Mouse (Mus musculus): ENCODE measurements at regions not wholly inside any gene's neighbourhood (a gene's known extent, or its start where the extent isn't known, plus 50 kb on each side); places are given as distances from the start of the nearest gene placed in this dataset.

DNA sequence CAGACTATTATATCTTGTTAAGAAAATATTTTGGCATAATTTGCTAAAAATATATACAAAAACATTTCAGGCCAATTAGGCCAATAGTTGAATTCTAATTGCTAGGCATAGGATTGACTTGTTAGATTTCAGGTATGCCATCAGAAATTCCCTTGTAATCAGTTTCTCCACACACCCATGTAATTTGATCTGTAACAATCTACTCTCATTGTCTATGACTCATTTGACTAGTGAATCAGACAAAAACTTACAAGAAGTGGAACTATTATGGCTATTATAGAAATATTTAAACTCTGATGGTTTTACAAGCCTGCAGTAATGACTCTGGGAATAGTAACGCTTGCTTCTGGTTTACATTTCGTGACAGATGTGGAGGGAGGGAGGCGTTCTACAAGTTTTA lies 338.9 kb upstream of the Ptbp2 start:
- DNase-seq: no peak

DNA sequence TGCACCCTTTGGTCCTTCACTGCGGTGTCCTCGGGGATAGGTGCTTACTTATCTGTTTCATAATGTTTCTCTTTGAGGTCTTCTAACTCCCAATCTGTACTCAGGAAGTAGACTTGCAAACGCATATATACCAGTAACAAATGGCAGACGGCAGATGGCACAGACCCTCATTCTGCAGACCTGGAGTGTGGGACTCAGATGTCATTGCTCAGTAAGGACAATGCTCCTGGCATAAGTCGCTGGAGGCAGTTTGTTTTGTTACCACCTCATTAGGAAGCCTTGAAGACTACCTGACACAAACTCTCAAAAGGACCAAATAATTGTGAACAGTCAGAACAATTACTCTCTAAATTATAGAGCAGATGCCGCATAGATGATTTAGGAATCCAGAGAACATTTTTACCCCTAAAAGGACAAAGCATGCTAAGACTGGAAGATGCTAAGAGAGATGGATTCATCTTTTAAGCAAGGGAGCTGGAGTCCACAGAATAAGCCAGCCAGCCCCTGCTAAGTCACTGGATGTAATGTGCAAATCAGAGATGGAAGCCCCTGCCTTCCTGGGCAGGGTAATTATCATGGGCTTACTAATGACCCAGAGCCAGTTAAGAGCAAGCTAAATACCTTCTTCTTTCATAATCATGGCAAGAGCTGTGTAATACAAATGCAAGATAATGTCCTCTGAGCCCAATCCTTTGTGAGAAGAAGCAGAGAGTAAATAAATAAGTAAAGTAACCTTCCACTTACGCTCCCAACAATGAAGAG lies 299.1 kb upstream of the Ptbp2 start:
- DNase-seq: no peak

- DNase-seq: no peak
These were observed 289.3 kb upstream of the Ptbp2 start for GRCm38 (mm10) chr3:120073528-120073927.

- no peak for DNase-seq
These were observed 281.4 kb upstream of the Ptbp2 start for GRCm38 (mm10) chr3:120065714-120066113.

DNA sequence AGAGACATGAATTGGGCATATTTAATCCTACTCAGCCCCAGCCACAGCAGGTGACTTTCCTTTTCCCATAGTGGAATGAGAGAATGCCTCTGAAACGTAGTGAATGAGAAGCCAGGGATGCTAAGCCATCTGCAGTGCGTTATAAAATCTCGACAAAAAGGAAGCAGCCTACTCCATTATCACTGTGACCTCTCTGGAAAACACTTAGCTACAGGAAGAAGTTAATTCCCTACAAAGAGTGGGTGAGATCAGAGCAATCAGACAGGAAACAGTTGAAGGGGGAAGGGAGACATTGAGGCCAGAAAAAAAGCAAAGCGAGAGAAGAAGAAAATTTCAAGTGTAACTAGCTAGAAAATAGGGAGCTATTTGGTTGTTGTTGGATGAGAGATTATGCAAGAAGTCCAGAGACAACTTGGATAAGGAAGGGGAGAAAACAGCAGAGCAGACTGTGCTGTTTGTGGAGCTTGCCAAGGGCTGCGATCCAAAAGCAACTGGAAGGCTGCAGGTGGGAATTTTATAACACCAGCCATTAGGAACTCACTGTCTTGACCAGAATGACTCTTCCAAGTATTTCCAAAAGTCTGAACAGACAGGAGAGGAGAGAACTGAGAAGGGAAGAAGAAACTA lies 280.7 kb upstream of the Ptbp2 start:
- no peak for DNase-seq

- no peak for DNase-seq
These were observed 278.0 kb upstream of the Ptbp2 start for GRCm38 (mm10) chr3:120062264-120062663.

- no peak for DNase-seq
These were observed 275.7 kb upstream of the Ptbp2 start for GRCm38 (mm10) chr3:120059959-120060358.

DNA sequence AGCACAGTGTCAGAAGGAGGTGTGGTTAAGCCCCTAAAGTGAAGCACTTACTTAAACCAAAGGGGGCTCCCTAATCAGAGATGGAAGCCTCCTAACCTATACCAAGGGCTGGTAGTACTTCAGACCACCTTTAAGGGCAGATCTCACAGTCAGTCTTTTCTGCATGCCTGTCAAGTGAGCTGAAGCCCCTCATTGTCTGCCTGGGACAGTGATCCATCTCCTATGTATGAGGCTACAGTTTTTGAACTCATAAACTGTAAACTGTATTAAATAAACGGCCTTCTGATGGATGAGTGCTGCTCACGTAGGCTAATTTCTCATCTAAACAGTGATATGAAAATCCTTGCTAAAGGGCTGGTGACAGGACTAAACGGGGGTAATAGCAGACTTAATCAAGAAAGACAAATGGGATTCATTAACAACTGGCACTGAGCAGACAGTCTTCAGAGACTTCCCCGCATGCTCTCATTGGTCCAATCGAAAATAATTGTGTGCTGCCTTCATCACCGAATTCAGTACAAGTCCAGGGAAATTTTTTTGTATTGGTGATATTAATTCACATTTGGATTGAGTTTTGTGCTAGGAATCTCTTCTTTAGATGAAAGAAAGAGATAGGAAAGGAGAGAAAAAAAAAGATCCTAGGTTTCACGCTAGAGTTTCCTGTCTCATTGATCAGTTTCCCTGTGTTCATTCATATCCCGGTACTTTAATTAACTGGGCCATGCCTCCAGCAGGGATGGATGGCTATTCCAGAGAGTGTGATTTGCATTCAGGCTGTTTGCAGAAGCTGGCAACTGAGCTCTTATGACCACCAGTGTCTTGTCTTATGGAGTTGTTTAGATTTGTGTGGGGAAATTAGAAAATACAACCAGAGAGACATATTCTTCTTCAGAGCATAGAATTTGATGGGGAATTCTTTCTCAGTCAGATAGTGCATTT lies 271.2 kb upstream of the Ptbp2 start:
- DNase-seq: no peak

DNA sequence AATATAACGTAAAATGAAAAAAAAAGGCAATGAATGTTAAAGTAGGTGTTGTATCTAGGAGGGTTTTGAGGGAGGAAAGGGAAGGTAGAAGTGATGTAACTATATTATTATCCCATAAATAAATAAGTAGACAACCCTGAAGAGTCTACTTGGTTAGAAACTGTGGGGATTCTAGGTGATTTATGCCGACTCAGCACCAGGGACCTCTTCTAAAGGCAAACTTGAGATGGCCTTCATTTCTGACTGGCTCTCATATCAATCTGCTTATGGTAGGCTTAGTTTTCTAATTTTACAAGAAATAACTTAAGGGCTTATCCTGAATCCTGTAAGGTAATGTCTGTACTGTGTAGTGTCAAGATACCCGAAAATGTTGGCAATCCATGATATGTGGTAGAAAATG lies 263.0 kb upstream of the Ptbp2 start:
- DNase-seq: no peak

- no peak for DNase-seq
These were observed 253.3 kb upstream of the Ptbp2 start for GRCm38 (mm10) chr3:120037526-120037925.

GRCm38 (mm10) chr3:120019826-120020683 lies 235.8 kb upstream of the Ptbp2 start:
- no peak for DNase-seq

DNA sequence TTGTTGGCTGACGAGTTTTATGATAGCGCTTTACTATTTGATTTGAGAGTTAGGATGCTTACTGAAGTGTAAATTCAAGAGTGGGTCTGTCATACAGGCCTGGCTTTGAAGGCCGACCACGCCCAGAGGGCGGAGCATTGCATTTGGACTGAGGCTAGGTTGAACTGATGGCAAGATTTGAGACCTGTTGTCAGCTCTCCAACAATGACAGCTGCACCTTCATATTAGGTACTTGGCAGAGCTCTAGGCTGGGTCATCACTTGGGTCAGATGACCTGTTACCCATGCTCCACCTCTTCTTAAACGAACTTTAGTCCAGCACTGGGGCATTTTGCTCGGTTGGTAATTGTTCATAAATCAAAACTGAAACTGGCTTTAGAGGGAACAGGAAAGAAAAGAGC lies 231.1 kb upstream of the Ptbp2 start:
- peak in 1 of 2 experiments; percentile 14 for DNase-seq

DNA sequence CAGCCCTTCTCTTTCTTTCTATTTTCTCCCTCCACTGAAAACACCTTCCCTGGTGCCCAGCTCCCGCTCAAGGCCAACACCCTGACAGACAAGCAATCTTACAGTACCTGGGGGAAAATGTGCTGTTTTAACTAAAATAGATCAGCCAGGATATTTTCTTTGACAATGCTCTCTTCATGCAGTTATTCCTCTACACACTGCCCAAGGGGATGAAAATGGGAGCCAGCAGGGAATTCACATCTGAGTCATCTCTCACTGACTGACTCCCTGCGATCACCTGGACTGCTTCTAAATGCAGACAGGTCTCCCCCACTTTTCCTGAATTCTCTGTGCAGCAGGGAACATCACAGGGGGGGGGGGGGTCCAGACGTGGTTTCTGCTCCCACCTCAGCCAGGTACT lies 227.6 kb upstream of the Ptbp2 start:
- DNase-seq: no peak

- DNase-seq: no peak
These were observed 223.8 kb upstream of the Ptbp2 start for GRCm38 (mm10) chr3:120008110-120008509.

DNA sequence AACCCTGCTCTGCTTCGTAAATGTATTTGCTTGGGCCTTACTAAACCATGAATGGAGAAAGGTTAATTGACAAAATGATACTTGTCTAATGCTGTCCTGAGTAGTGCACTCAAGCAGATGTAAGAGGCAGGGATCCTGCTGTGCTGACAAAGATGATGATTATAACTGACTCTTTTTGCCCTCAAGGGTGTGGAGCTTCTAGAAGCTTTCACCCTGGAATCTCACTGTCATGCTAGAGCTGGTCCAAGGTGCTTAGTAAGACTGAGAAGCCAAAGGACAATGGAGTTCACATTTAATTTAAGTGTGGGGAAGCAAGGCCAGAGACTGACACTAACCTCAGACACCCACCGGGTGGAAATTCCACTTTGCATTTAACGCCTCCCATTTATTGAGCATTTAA lies 220.3 kb upstream of the Ptbp2 start:
- DNase-seq: no peak

DNA sequence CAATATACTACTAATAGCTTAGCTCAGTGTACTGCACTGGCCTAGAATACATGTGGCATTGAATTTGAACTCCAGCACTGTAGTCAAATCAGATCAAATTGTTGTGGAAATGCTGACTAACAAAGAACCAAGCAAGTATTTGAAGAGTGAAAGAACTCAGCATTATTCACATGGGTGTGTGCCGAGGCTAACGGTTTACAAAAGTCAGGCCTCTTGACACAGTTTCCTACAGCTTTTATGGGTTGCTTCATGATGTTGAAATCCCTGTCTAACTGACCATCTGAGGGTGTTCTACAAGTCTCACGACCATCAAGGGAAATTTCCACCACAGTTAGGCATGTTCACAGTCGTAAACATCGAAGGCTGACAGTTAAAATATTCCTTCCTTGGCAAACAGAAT lies 216.0 kb upstream of the Ptbp2 start:
- no peak for DNase-seq

GRCm38 (mm10) chr3:119996258-119996988 lies 212.2 kb upstream of the Ptbp2 start:
- DNase-seq: no peak

DNA sequence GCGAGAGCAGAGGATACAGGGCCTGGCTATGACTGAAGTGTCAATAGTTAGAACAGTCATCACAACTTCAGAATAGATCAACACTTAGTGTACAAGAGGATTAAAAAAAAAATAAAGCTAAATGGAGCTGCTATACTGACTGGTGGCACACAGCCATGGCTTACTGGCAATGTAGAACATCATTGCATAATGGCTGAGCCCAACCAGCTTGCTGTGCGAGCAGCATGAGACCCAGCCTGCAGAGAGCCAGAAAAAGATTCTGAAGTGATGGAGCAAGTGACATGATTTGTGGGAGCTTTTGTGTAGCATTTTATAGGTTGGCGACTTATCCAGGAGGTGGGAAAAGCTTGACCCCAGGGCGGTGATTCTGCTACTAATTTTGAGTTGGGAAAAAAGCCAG lies 211.5 kb upstream of the Ptbp2 start:
- DNase-seq: peak; percentile 29 to 57

GRCm38 (mm10) chr3:119987245-119987852 lies 203.1 kb upstream of the Ptbp2 start:
- DNase-seq: no peak

GRCm38 (mm10) chr3:119977349-119977748 lies 193.1 kb upstream of the Ptbp2 start:
- DNase-seq: no peak

DNA sequence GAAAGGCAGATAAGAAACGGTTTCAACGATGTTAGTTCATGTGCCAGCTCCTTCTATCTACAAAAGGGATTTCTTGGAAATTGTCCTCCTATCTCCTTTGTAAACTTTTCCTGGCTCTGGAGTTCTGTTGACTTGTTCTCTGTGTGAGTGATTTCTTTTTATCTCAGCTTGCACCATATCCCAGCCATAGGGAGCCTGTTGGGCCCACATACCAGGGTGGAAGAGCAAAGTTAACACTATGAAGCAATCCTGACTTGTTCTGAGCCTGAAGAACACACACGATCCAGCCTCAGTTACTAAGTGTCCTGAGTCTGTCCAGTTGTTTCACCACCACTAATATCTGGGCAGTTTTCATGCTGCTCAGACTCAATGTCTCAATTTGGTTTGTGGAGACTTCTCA lies 192.1 kb upstream of the Ptbp2 start:
- DNase-seq: no peak
